Mouse (Mus musculus) heart, adult 2 months (tissue): Measurements from ENCODE around the gene Tiam2. TPM values are rescaled to one million over a fixed set of nuclear protein-coding genes. Genes with fewer than 3 reads are reported as not detected.

Experiments
- DNase-seq, 2 experiments: peaks; one replicate each; pipeline ENCODE4 v3.0.0; 2021
- H3K27ac ChIP-seq: fragments of 200-600 bp; 2 replicates; pipeline ENCODE4 v1.8.1; 2022
- H3K27me3 ChIP-seq: fragments of 200-500 bp; 2 replicates; pipeline ENCODE4 v1.6.1; 2012; ENCODE audit warnings: mild to moderate bottlenecking, low read length, inconsistent platforms, mixed read lengths; ENCODE audit not compliant: control insufficient read depth, insufficient read depth
- H3K36me3 ChIP-seq: fragments of 200-500 bp; 2 replicates; pipeline ENCODE4 v1.6.1; 2012; ENCODE audit warnings: low read length, inconsistent platforms; ENCODE audit not compliant: control insufficient read depth, insufficient read depth
- H3K4me1 ChIP-seq: fragments of 200-500 bp; 2 replicates; pipeline ENCODE4 v1.6.1; 2011; ENCODE audit warnings: low read length; ENCODE audit not compliant: control insufficient read depth, insufficient read depth
- H3K4me3 ChIP-seq: fragments of 200-600 bp; 2 replicates; pipeline ENCODE4 v1.8.1; 2022
- H3K79me2 ChIP-seq: fragments of 200-500 bp; replicated peaks from 2 replicates; pipeline ENCODE4 v1.6.1; 2012; ENCODE audit warnings: mild to moderate bottlenecking, inconsistent platforms, low read length, moderate library complexity, mixed read lengths; ENCODE audit not compliant: control insufficient read depth, insufficient read depth
- H3K9ac ChIP-seq: fragments of 200-500 bp; 2 replicates; pipeline ENCODE4 v1.6.1; 2012; ENCODE audit warnings: low read depth, mild to moderate bottlenecking, control low read depth, inconsistent platforms, low read length, mixed read lengths
- CTCF ChIP-seq: fragments of 200-600 bp; IDR thresholded peaks from 2 replicates; pipeline ENCODE4 v1.8.1; 2022; ENCODE audit warnings: antibody characterized with exemption, mild to moderate bottlenecking, moderate library complexity
- EP300 ChIP-seq: fragments of 200-500 bp; IDR thresholded peaks from 2 replicates; pipeline ENCODE4 v1.6.1; 2011; ENCODE audit warnings: low read depth, low read length, control low read depth; ENCODE audit not compliant: insufficient read depth
- POLR2A ChIP-seq: fragments of 200-500 bp; IDR thresholded peaks from 2 replicates; pipeline ENCODE4 v1.6.1; 2011; ENCODE audit warnings: mild to moderate bottlenecking, low read depth, low read length, control low read depth; ENCODE audit not compliant: insufficient read depth
- WGBS: fragments of 180-500 bp; shearing (Covaris S2); methylation state at CpG from one replicate; pipeline ENCODE4 v1.1.7; 2018; 5-methylcytosine and 5-hydroxymethylcytosine counted together
- intact Hi-C: fragments of 180-260 bp; cut with DNase I; formaldehyde crosslinking; loops from one replicate; pipeline ENCODE4 v1.15.1; 2025
- polyA plus RNA-seq: library from polyadenylated mRNA; depleted of rRNA; stranded (reverse); fragments of >200 nt; gene quantifications from 2 replicates; pipeline ENCODE4 v1.2.3, GENCODE M21; 2012
- total RNA-seq, 2 experiments: library from RNA; stranded (reverse); gene quantifications; 2 replicates each; pipeline ENCODE4 v1.2.3; 2021

The Tiam2 gene
- total and polyA plus RNA-seq, 3 experiments: 1.1 to 2.7 (median 2.3) TPM

DNA sequence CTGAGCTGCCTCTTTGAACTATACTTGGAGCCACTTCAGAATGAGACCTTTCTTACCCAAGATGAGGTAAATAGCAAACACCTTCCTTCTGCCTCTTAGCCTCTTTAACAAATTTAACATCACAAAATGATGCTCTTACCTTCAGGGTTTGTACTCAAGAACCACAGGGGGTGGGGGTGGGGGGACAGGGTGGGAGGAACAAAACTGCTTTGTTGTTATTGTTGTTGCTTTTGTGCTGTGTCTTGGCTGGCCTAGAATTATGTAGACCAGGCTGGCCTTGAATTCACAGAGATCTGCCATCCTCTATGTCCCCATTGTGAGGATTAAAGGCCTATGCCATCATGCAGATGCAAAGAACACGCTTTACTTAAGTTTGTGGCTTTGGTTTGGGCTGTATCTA, 179.3 kb downstream of the Tiam2 start:
- Histone ChIP-seq H3K4me1 (no peaks in the 10 kb centered on the region), H3K9ac (no peak overlapping the region), H3K4me3 (no peak overlapping the region), H3K79me2 (no peaks in the 10 kb centered on the region), H3K27me3 (no peaks in the 10 kb centered on the region), H3K27ac (no peak overlapping the region), H3K36me3 (no peaks in the 10 kb centered on the region)
- no peak for TF ChIP-seq POLR2A
- no peak for TF ChIP-seq CTCF
- TF ChIP-seq EP300: no peak
- intact Hi-C loops: loop anchor here (5.0 kb wide), 1 partner anchor 233 kb away; no protein-coding TSS in a partner anchor
- DNase-seq: no peak
- WGBS: 89% methylated on average over 1 of the region's 1 CpGs

DNA sequence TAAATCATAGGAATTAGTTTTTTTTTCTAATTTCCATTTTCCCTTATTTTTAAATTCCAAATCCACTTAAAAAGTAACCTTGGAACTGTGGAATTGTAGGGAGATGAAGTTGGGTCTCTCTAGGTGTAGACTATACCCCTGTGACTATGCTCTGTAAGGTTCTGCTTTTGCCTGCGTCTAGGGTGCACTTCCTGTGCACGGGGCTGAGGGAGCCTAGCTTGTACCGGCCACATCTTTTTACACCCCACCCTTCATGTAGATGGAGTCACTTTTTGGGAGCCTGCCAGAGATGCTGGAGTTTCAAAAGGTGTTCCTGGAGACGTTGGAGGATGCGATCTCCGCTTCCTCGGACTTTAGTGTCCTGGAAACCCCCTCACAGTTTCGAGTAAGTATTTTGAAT, 180.1 kb downstream of the Tiam2 start:
- H3K27ac ChIP-seq: no peak overlapping the region
- no peaks in the 10 kb centered on the region for H3K79me2 ChIP-seq
- TF ChIP-seq CTCF (no peak), EP300 (no peak), POLR2A (no peak)
- DNase-seq: no peak
- no peaks in the 10 kb centered on the region for H3K36me3 ChIP-seq
- intact Hi-C loops: loop anchor here (5.0 kb wide), 1 partner anchor 234 kb away; no protein-coding TSS in a partner anchor
- no peak overlapping the region for H3K9ac ChIP-seq
- WGBS: 71% methylated on average over 8 of the region's 8 CpGs
- H3K4me1 ChIP-seq: no peaks in the 10 kb centered on the region
- H3K4me3 ChIP-seq: no peak overlapping the region
- no peaks in the 10 kb centered on the region for H3K27me3 ChIP-seq

DNA sequence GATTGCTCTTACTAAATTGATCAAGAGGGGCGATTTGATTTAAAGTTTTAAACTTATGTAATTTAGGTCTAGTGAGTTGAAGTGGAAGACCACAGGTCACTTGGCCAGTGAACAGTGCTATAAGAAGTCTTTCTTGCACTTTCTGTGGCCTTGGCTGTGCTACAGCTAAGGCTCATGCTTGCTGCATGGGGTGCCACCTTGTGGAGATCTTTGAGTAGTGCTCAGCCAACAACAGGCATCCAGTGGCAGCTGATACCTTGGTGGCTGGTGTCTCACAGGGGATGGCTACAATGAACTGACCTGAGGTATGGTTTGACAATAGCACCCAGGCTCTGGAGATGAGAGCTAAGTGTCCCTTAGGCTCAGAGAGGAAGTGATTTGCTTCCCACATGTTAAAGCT, 183.5 kb downstream of the Tiam2 start:
- Histone ChIP-seq H3K79me2 (no peaks in the 10 kb centered on the region), H3K4me3 (no peak overlapping the region), H3K9ac (no peak overlapping the region), H3K36me3 (no peaks in the 10 kb centered on the region), H3K27ac (no peak overlapping the region), H3K4me1 (no peaks in the 10 kb centered on the region), H3K27me3 (no peaks in the 10 kb centered on the region)
- peak; percentile 42 to 58 for DNase-seq
- intact Hi-C loops: loop anchor here (1.0 to 5.0 kb wide), 3 partner anchors 62 to 279 kb away; no protein-coding TSS in a partner anchor
- WGBS: 13% methylated on average over 1 of the region's 1 CpGs
- TF ChIP-seq POLR2A: no peak
- peak; percentile 89 for TF ChIP-seq CTCF

DNA sequence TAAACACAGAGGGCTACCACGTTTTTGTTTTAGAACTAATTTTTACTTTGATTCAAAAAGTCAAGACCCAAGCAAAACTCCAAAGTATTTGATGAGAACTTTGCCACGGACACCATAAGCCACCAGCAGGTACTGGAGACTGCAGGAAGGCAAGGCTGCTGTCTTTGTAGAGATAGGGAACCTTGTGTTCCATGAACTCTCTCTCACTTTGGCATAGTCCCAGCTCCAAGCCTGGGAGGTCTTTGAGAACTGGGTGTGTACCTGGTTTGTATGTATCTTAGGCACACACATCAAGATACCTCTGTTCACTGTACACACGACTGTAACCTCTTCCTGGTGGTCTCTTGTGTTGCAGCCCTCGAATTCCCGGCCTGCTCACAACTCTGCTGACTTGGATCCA, 187.9 kb downstream of the Tiam2 start:
- no peak overlapping the region for H3K4me3 ChIP-seq
- no peak overlapping the region for H3K27ac ChIP-seq
- WGBS: 87% methylated on average over 5 of the region's 5 CpGs
- H3K36me3 ChIP-seq: no peaks in the 10 kb centered on the region
- H3K79me2 ChIP-seq: no peaks in the 10 kb centered on the region
- H3K27me3 ChIP-seq: no peaks in the 10 kb centered on the region
- intact Hi-C loops: no loop called here
- TF ChIP-seq POLR2A: no peak
- no peak for TF ChIP-seq CTCF
- no peak for TF ChIP-seq EP300
- H3K4me1 ChIP-seq: no peaks in the 10 kb centered on the region
- H3K9ac ChIP-seq: no peak overlapping the region
- DNase-seq: no peak

DNA sequence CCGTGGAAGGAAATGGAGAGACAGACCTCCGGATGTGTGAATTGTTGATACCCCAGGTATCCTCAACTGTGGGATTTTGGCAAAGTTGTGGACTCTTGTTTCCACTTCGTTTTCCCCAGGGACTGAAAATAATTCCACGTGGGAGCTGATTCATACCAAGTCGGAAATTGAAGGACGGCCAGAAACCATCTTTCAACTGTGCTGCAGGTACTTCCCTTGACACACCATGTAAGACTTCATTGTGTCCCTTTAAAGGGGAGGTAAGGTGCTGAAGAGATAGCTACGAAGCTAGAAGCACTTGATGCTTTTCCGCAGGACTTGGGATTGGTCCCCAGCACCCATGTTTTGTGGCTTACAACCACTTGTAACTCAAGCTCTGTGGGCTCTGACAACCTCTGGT, 189.5 kb downstream of the Tiam2 start:
- H3K4me3 ChIP-seq: no peak overlapping the region
- H3K4me1 ChIP-seq: no peaks in the 10 kb centered on the region
- TF ChIP-seq EP300: no peak
- no peak for TF ChIP-seq CTCF
- TF ChIP-seq POLR2A: no peak
- intact Hi-C loops: no loop called here
- H3K27me3 ChIP-seq: no peaks in the 10 kb centered on the region
- no peak overlapping the region for H3K27ac ChIP-seq
- no peaks in the 10 kb centered on the region for H3K36me3 ChIP-seq
- DNase-seq: no peak
- no peak overlapping the region for H3K9ac ChIP-seq
- H3K79me2 ChIP-seq: no peaks in the 10 kb centered on the region
- 81% methylated on average over 8 of the region's 8 CpGs for WGBS

DNA sequence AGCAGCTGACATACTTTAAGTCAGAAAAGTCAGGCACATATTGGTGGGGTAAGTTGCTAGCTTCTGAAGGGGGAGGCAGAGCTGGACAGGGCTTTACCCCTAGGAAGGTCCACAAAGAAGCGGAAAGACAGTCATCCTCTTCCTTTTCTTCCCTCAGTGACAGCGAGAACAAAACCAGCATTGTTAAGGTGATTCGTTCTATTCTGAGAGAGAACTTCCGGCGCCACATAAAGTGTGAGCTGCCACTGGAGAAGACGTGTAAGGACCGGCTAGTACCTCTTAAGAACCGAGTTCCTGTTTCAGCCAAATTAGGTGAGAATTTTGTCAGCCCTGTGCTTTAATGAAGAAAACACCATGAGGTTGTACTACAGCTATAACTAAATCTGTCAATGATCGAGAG, 190.0 kb downstream of the Tiam2 start:
- H3K27ac ChIP-seq: no peak overlapping the region
- DNase-seq: no peak
- TF ChIP-seq POLR2A (no peak), EP300 (no peak), CTCF (no peak)
- no peak overlapping the region for H3K4me3 ChIP-seq
- H3K4me1 ChIP-seq: no peaks in the 10 kb centered on the region
- intact Hi-C loops: no loop called here
- H3K27me3 ChIP-seq: no peaks in the 10 kb centered on the region
- WGBS: 82% methylated on average over 9 of the region's 9 CpGs
- H3K9ac ChIP-seq: no peak overlapping the region
- no peaks in the 10 kb centered on the region for H3K36me3 ChIP-seq
- no peaks in the 10 kb centered on the region for H3K79me2 ChIP-seq
